Mouse (Mus musculus) adrenal gland, postnatal 14 days (tissue): ENCODE measurements around the gene Rai2. TPM values are rescaled to one million over a fixed set of nuclear protein-coding genes. Genes with fewer than 3 reads are reported as not detected.
A peak's percentile ranks its signal among the peaks of the same experiment; 100 is the strongest.

ENCODE experiments used
- DNase-seq: peaks from one replicate; pipeline ENCODE4 v3.0.0; 2021; ENCODE audit warnings: mixed read lengths
- total RNA-seq: library from RNA; stranded (reverse); gene quantifications from 2 replicates; pipeline ENCODE4 v1.2.3, GENCODE M21; 2021

The Rai2 gene
- total RNA-seq, 1 experiment from 2014 or later = 17.0 TPM

- DNase-seq = peak; percentile 27
Measured at GRCm38 (mm10) chrX:161826186-161826585, 109.3 kb downstream of the Rai2 start.
